Mouse (Mus musculus) hindbrain, embryonic 16.5 days (tissue): ENCODE results near the gene Styx. TPM values are rescaled to one million over a fixed set of nuclear protein-coding genes. Genes with fewer than 3 reads are reported as not detected.

ENCODE experiments used
- ATAC-seq: fragments of 200-750 bp; cut with Nextera tagmentation; 2 replicates; pipeline ENCODE4 v1.8.0; 2017; ENCODE audit warnings: moderate TSS enrichment, moderate library complexity
- H3K27ac ChIP-seq: fragments of 300-500 bp; sonication (generic); 2 replicates; pipeline ENCODE4 v1.5.1; 2014; ENCODE audit warnings: low read depth, mild to moderate bottlenecking, control low read depth, low read length, moderate library complexity
- H3K27me3 ChIP-seq: fragments of 300-500 bp; sonication (generic); replicated peaks from 2 replicates; pipeline ENCODE4 v1.6.1; 2014; ENCODE audit warnings: low read length; ENCODE audit not compliant: control insufficient read depth, insufficient read depth
- H3K36me3 ChIP-seq: fragments of 300-500 bp; sonication (generic); 2 replicates; pipeline ENCODE4 v1.6.1; 2014; ENCODE audit warnings: mild to moderate bottlenecking, low read length, moderate library complexity, mixed read lengths; ENCODE audit not compliant: control insufficient read depth, insufficient read depth
- H3K4me1 ChIP-seq: fragments of 300-500 bp; sonication (generic); 2 replicates; pipeline ENCODE4 v1.6.1; 2014; ENCODE audit warnings: low read depth, low read length; ENCODE audit not compliant: control insufficient read depth, insufficient read depth
- H3K4me2 ChIP-seq: fragments of 300-500 bp; sonication (generic); 2 replicates; pipeline ENCODE4 v1.6.1; 2014; ENCODE audit warnings: mild to moderate bottlenecking, low read length, control low read depth, moderate library complexity
- H3K4me3 ChIP-seq: fragments of 300-500 bp; sonication (generic); 2 replicates; pipeline ENCODE4 v1.5.1; 2014; ENCODE audit warnings: mild to moderate bottlenecking, low read length, control low read depth, moderate library complexity
- H3K9ac ChIP-seq: fragments of 300-500 bp; sonication (generic); 2 replicates; pipeline ENCODE4 v1.6.1; 2014; ENCODE audit warnings: low read depth, mild to moderate bottlenecking, control low read depth, low read length, moderate library complexity
- H3K9me3 ChIP-seq: fragments of 300-500 bp; sonication (generic); 2 replicates; pipeline ENCODE4 v1.6.1; 2014; ENCODE audit warnings: mild to moderate bottlenecking, low read length, moderate library complexity; ENCODE audit not compliant: control insufficient read depth
- WGBS: fragments of 180-500 bp; shearing (Covaris S2); extraction: QIAGEN DNeasy Blood & Tissue Kit; methylation state at CpG from one replicate; pipeline ENCODE4 v1.1.7; 2014; 5-methylcytosine and 5-hydroxymethylcytosine counted together
- polyA plus RNA-seq: library from polyadenylated mRNA; unstranded; fragments of >200 nt; fragmentation: Nextera tagmentation; extraction: Ambion mirVana; gene quantifications from 2 replicates; pipeline ENCODE4 v1.2.1, GENCODE M21; 2015

The Styx gene
- polyA plus RNA-seq, 1 experiment from 2014 or later, result 50.6 TPM

DNA sequence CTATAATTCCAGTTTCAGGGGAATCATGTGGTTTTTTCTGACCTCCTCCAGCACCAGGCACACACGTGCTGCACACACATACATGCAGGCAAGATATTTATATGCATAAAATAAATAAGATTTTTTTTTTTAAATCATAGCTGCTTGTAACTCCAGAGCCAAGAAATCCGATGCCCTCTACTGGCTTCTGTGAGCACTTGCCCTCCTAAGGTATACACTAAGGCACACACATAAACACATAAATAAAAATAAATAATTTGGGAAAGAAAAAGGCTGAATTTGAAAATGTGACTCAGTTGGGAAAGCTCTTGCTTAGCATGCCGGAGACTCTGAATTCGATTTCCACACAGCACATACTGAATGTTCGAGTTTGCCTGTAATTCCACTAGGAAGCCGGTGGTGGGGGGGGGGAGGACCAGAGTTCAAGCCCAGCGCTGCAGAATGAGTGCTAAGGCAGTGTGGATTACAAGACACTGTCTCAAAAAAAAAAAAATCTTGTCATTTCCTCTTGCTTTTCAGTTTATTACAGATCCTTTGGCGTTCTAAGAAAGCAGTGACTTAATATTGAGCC is 21.8 kb upstream of the Styx start:
- Histone ChIP-seq H3K9ac (peak overlapping the region; percentile 63), H3K9me3 (no peaks in the 10 kb centered on the region), H3K36me3 (0 out of 2 replicates have a peak, but pooled peaks cover 5% of the 10 kb centered on the region), H3K27me3 (no peaks in the 10 kb centered on the region), H3K4me1 (peaks cover 9% of the 10 kb centered on the region; the same call in 1 of the 2 replicates), H3K27ac (peak overlapping the region; percentile 69), H3K4me2 (peak overlapping the region; percentile 58), H3K4me3 (peak overlapping the region; percentile 96)
- no peak; the same call in none of the 2 replicates for ATAC-seq
- 15% methylated on average over 8 of the region's 8 CpGs for WGBS

DNA sequence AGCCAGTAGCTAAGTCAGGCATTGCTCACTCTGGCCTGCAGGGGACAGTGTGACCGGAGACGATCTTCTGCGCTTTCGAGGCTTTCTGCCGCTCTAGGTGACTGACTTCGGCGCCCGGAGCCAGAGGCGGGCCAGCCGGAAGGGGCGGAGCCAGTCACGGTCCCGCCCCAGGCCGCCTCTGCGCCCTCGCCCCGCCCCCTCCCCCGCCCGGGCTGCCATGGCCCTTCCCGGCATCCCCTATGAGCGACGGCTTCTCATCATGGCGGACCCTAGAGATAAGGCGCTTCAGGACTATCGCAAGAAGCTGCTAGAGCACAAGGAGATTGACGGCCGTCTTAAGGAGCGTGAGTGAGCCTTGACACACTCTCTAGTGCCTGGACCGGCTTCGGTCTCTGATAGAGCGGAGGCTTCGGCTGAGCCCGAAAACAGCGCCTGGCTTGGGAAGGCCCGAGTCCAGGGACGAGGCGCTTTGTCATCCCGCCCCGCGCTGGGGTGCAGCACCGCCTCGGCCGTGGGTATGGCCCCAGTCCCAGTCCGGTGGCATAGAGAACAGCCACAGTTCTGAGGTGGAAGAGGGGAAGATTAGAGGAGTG is 21.2 kb upstream of the Styx start, which contains the start of gene Psmc6:
Psmc6 (plus strand) TSS at position 200 of the 593 bp plus-strand sequence.
- H3K9me3 ChIP-seq, result no peaks in the 10 kb centered on the region
- H3K4me2 ChIP-seq, result peak within 1 kb of the TSS; percentile 73
- under 1% methylated on average over 44 of the region's 44 CpGs for WGBS
- H3K27ac ChIP-seq, result peak within 1 kb of the TSS; percentile 92
- peak within 1 kb of the TSS; percentile 96 for H3K9ac ChIP-seq
- peak within 1 kb of the TSS; percentile 96 for H3K4me3 ChIP-seq
- ATAC-seq, result peak; percentile 97
- H3K4me1 ChIP-seq, result peaks cover 9% of the 10 kb centered on the region; the same call in 1 of the 2 replicates
- peaks cover 7% of the 10 kb centered on the region; the same call in 1 of the 2 replicates for H3K36me3 ChIP-seq
- H3K27me3 ChIP-seq, result no peaks in the 10 kb centered on the region

DNA sequence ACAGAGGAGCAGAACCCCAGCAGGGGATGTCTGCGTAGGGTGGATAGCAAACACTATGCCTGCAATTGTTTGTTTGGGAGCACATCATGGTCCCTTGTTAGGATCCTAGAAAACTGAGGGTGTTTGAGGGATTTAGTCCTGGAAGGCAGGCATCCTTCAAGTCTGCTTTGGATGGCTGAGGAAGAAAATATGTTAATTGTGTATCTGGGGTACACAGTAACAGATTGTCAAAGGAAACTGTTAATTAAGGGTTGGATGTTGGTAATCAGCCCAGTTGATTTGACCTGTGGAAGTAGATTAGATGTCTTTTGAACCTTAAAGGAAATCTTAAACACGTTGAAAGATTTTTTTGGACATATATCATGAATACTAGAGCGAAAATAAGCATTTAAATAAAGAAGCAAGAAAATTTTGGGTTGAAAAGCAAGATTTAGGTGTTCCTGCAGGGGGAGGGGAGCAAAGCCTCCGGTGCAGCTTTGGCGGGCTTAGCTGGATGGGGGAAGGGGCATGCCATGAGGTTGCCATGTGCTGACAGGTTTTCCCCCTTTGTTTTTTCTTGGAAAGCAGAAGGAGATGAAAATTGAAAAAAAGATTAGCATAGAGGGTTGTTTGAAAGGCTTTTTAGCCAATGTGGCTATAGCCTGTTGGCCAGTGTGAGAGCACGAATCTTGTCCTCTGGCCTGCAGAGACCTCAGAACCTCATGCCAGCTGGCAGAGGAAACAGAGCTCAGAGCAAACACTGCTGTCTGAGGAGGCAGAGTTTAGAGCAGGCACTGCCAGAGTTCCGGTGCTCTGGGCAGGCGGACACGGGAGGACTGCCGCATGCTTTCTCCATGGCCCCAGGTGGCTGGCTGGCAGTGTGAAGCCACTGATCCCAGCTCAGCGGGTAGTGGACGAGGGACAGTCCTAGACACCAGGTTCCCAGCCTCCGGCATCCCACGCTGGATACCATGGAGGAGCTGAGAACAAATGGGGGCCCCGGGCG is 13.6 kb downstream of the Styx start:
- H3K9me3 ChIP-seq, result no peaks in the 10 kb centered on the region
- H3K4me2 ChIP-seq, result no peak overlapping the region
- 57% methylated on average over 16 of the region's 16 CpGs for WGBS
- H3K9ac ChIP-seq, result no peak overlapping the region
- peak; percentile 92 for ATAC-seq
- no peaks in the 10 kb centered on the region for H3K4me1 ChIP-seq
- H3K27me3 ChIP-seq, result no peaks in the 10 kb centered on the region
- H3K36me3 ChIP-seq, result peaks cover 7% of the 10 kb centered on the region
- peak overlapping the region; percentile 45; the same call in 1 of the 2 replicates for H3K27ac ChIP-seq
- H3K4me3 ChIP-seq, result no peak overlapping the region

- no peaks in the 10 kb centered on the region for H3K4me1 ChIP-seq
- WGBS, result 81% methylated on average over 6 of the region's 6 CpGs
- H3K9me3 ChIP-seq, result no peaks in the 10 kb centered on the region
- no peaks in the 10 kb centered on the region for H3K27me3 ChIP-seq
- ATAC-seq, result peak; percentile 68; the same call in 1 of the 2 replicates
- H3K4me2 ChIP-seq, result no peak overlapping the region
- peak overlapping the region; percentile 45; the same call in 1 of the 2 replicates for H3K27ac ChIP-seq
- peaks cover 10% of the 10 kb centered on the region for H3K36me3 ChIP-seq
- no peak overlapping the region for H3K4me3 ChIP-seq
- H3K9ac ChIP-seq, result no peak overlapping the region
Observed at GRCm38 (mm10) chr14:45365196-45365587, 14.3 kb downstream of the Styx start.

DNA sequence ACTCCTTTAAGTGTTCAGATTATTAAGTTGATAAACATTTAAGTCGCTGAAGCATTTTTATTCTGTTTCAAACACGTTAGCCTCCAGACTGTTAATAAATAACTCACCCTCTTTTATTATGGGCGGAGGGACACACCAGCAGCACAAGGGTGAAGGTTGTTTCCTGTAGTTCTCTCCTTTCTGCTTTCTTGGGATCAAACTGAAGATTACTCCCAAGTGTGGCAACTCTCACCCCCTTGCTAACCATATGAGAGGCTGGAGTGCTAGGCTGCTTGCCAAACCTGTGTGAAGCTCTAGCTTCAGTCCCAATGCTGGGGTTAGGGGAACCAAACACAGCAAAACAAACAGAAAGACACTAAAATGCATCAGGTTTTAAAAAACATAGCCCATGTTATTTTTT is 27.9 kb downstream of the Styx start:
- no peak for ATAC-seq
- H3K4me3 ChIP-seq, result no peak overlapping the region
- peaks cover 8% of the 10 kb centered on the region; the same call in 1 of the 2 replicates for H3K36me3 ChIP-seq
- H3K27ac ChIP-seq, result no peak overlapping the region
- no peak overlapping the region for H3K9ac ChIP-seq
- no peaks in the 10 kb centered on the region for H3K27me3 ChIP-seq
- H3K4me2 ChIP-seq, result no peak overlapping the region
- 87% methylated on average over 3 of the region's 3 CpGs for WGBS
- no peaks in the 10 kb centered on the region for H3K9me3 ChIP-seq
- H3K4me1 ChIP-seq, result no peaks in the 10 kb centered on the region

- 78% methylated on average over 6 of the region's 6 CpGs for WGBS
Observed at GRCm38 (mm10) chr14:45380756-45381155, 29.9 kb downstream of the Styx start.

GRCm38 (mm10) chr14:45382912-45383311 is 32.0 kb downstream of the Styx start:
- Histone ChIP-seq H3K27me3 (no peaks in the 10 kb centered on the region), H3K4me1 (peaks cover 6% of the 10 kb centered on the region), H3K27ac (no peak overlapping the region), H3K4me2 (no peak overlapping the region), H3K4me3 (no peak overlapping the region), H3K36me3 (peaks cover 8% of the 10 kb centered on the region; the same call in 1 of the 2 replicates), H3K9ac (no peak overlapping the region), H3K9me3 (no peaks in the 10 kb centered on the region)
- ATAC-seq, result no peak
- 81% methylated on average over 4 of the region's 4 CpGs for WGBS

More at GRCm38 (mm10) chr14:45380756-45381155, 29.9 kb downstream of the Styx start:
- no peak overlapping the region for H3K4me2 ChIP-seq
- no peaks in the 10 kb centered on the region for H3K27me3 ChIP-seq
- H3K4me1 ChIP-seq, result no peaks in the 10 kb centered on the region
- no peak for ATAC-seq
- no peak overlapping the region for H3K4me3 ChIP-seq
- peaks cover 8% of the 10 kb centered on the region; the same call in 1 of the 2 replicates for H3K36me3 ChIP-seq
- H3K27ac ChIP-seq, result no peak overlapping the region
- no peak overlapping the region for H3K9ac ChIP-seq
- H3K9me3 ChIP-seq, result no peaks in the 10 kb centered on the region

DNA sequence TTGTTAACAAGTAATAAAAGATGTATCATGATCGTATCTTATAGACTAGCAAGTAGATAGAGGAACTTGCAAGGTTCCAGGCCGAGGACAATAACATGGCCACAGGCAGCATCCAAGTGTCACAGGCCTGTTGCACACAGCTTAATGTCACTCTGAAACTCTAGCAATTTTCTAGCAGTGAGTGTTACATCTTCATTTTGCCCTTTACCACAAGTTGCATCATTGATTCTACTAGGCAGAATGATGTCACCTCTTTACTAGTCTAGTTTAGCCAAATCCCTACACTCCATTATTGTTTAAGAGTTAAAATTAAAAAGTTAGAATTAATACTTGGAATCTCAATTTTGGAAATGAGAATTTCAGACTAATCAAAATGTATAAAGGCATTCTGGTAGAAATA is 34.7 kb downstream of the Styx start:
- Histone ChIP-seq H3K27ac (no peak overlapping the region), H3K27me3 (no peaks in the 10 kb centered on the region), H3K4me3 (no peak overlapping the region), H3K4me2 (no peak overlapping the region), H3K4me1 (peaks cover 10% of the 10 kb centered on the region), H3K36me3 (peaks cover 3% of the 10 kb centered on the region; the same call in 1 of the 2 replicates), H3K9me3 (no peaks in the 10 kb centered on the region), H3K9ac (no peak overlapping the region)
- ATAC-seq, result no peak
- WGBS, result 95% methylated on average over 2 of the region's 2 CpGs
